Mouse (Mus musculus): ENCODE measurements around the gene Pnkd. TPM values are rescaled to one million over a fixed set of nuclear protein-coding genes. Genes with fewer than 3 reads are reported as not detected.

The Pnkd gene
- total and polyA plus RNA-seq, 3 experiments = 45.5 to 318 (median 154) TPM

DNA sequence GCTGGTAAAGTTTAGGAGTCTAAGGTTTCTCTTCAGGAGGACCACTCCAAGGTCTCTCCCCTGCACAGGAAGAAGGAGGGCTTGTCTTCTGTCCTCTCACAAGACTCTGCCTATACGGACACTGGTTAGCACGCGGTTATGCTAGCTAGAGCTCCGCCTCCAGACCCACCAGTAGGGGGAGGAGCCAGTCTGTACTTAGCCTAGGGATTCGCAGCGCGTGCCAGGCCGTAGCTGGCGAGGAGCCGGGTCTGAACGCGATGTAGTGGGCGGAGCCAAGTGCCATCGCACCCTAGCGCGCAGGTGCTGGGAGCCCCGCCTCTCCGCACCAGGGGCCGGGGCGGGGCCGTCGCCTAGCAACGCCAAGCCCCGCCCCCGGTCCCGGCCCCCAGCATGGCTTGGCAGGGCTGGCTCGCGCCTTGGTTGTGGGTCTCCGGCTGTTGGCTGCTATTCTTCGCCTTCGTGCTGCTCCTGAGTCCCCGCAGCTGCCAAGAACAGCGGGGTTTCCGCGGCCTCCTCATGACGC is 47.6 kb downstream of the Pnkd start:
- peaks cover 14 to 42% of the 10 kb centered on the region in 2 experiments for H3K4me1 ChIP-seq (ENCODE audit: control insufficient read depth in 1 of 2, insufficient read depth in 2 of 2)
- peak overlapping the region; percentile 52 for H3K4me2 ChIP-seq (ENCODE audit: insufficient read depth, low read depth, poor library complexity, severe bottlenecking)
- in situ Hi-C loops (cut with MboI; ENCODE audit: low pct_ligation_motif_present, low pct_unique_long_range_greater_than_20kb, low sequenced_read_pairs) = no loop called here
- peak overlapping the region; percentile 66 to 82 (median 81) for H3K4me3 ChIP-seq (replicated peaks in 1 of 3; ENCODE audit: low read depth in 2 of 3, low read length in 2 of 3, poor library complexity in 1 of 3)
- dilution Hi-C loops (cut with MboI; ENCODE audit: extremely low pct_ligation_motif_present, extremely low pct_unique_long_range_greater_than_20kb, low sequenced_read_pairs) = no loop called here
- H3K27ac ChIP-seq (ENCODE audit: insufficient read depth, low read depth) = peak overlapping the region; percentile 33; the same call in 1 of the 2 replicates
- H3K9ac ChIP-seq (ENCODE audit: insufficient read depth, low read depth) = peak overlapping the region; percentile 63
- peaks cover 8% of the 10 kb centered on the region for H3K9me3 ChIP-seq (replicated peaks; ENCODE audit: low read length)
- peak; percentile 99 for DNase-seq (ENCODE audit: extremely low read depth)
- peaks cover 12 to 30% of the 10 kb centered on the region in 2 experiments for H3K36me3 ChIP-seq (replicated peaks in 1 of 2; ENCODE audit: control insufficient read depth in 1 of 2, insufficient read depth in 1 of 2, low read length in 1 of 2)
- H3K27me3 ChIP-seq (replicated peaks) = no peaks in the 10 kb centered on the region
- TF ChIP-seq SMC3 (IDR thresholded peaks at IDR 0.05; ENCODE audit: low read depth, low read length) (no peak), POLR2A (IDR thresholded peaks at IDR 0.05; ENCODE audit: low read depth, low read length) (peak; percentile 87), EP300 (IDR thresholded peaks at IDR 0.05; ENCODE audit: low read length) (no peak), NRF1 (IDR thresholded peaks at IDR 0.05; ENCODE audit: low read depth, low read length) (peak; percentile 88), POLR2AphosphoS2 (IDR thresholded peaks at IDR 0.05; ENCODE audit: low read depth, low read length) (peak; percentile 70), RAD21 (IDR thresholded peaks at IDR 0.05; ENCODE audit: low read depth, low read length) (peak; percentile 1), BHLHE40 (IDR thresholded peaks at IDR 0.05; ENCODE audit: low read depth, low read length) (peak; percentile 83), E2F4 (IDR thresholded peaks at IDR 0.05; ENCODE audit: insufficient replicate concordance, low read depth, low read length) (no peak), MXI1 (IDR thresholded peaks at IDR 0.05; ENCODE audit: low read depth, low read length) (peak; percentile 95), ZMIZ1 (IDR thresholded peaks at IDR 0.05; ENCODE audit: low read depth, low read length) (peak; percentile 65), TBP (conservative IDR thresholded peaks at IDR 0.05; ENCODE audit: low read depth, low read length) (peak; percentile 88), NELFE (IDR thresholded peaks at IDR 0.05; ENCODE audit: low read depth, low read length) (peak; percentile 73), JUND (conservative IDR thresholded peaks at IDR 0.05; ENCODE audit: low read depth, low read length) (no peak), KAT2A (IDR thresholded peaks at IDR 0.05; ENCODE audit: insufficient replicate concordance, low read length) (no peak), UBTF (IDR thresholded peaks at IDR 0.05; ENCODE audit: low read depth, low read length) (no peak; the same call in 1 of the 2 replicates), MAX (IDR thresholded peaks at IDR 0.05; ENCODE audit: low read length) (peak; percentile 84), MEF2A (IDR thresholded peaks at IDR 0.05; ENCODE audit: borderline replicate concordance, low read depth, low read length) (peak; percentile 18; the same call in 1 of the 2 replicates), HCFC1 (IDR thresholded peaks at IDR 0.05; ENCODE audit: low read depth, low read length) (peak; percentile 7; the same call in 1 of the 2 replicates), TCF12 (IDR thresholded peaks at IDR 0.05; ENCODE audit: low read depth, low read length) (peak; percentile 85), MYC (IDR thresholded peaks at IDR 0.05; ENCODE audit: low read depth, low read length) (peak; percentile 91), JUN (IDR thresholded peaks at IDR 0.05; ENCODE audit: insufficient read depth, low read depth, low read length) (no peak), ELF1 (IDR thresholded peaks at IDR 0.05; ENCODE audit: low read depth, low read length) (0 out of 2 replicates have a peak, but pooled peaks have one; percentile 27), CHD1 (IDR thresholded peaks at IDR 0.05; ENCODE audit: low read depth, low read length) (no peak), MAFK (IDR thresholded peaks at IDR 0.05; ENCODE audit: insufficient replicate concordance, low read length) (no peak), CHD2 (IDR thresholded peaks at IDR 0.05; ENCODE audit: low read length) (no peak), CTCF (conservative IDR thresholded peaks at IDR 0.05 in 1 of 2, IDR thresholded peaks at IDR 0.05 in 1 of 2; ENCODE audit: low read depth in 2 of 2, low read length in 2 of 2) (no peak; a peak in 1 of 4 replicates), USF2 (conservative IDR thresholded peaks at IDR 0.05; ENCODE audit: low read depth, low read length) (no peak), IRF4 (IDR thresholded peaks at IDR 0.05; ENCODE audit: low read depth, low read length) (peak; percentile 5; the same call in 1 of the 2 replicates)
- peaks cover 48% of the 10 kb centered on the region for H3K79me2 ChIP-seq (replicated peaks; ENCODE audit: control insufficient read depth, extremely low read depth, insufficient read depth, poor library complexity, severe bottlenecking)
